Mouse (Mus musculus) hindbrain, embryonic 16.5 days (tissue): Measurements from ENCODE around the gene Timm9. TPM values are rescaled to one million over a fixed set of nuclear protein-coding genes. Genes with fewer than 3 reads are reported as not detected.
A peak's percentile ranks its signal among the peaks of the same experiment; 100 is the strongest.
"Not testable (repeated sequence)": the region's sequence is repeated elsewhere in the genome, so short reads cannot be mapped to it uniquely, and the experiment has no call there.

Experiments used
- ATAC-seq: fragments of 200-750 bp; cut with Nextera tagmentation; 2 replicates; pipeline ENCODE4 v1.8.0; 2017; ENCODE audit warnings: moderate TSS enrichment, moderate library complexity
- H3K27ac ChIP-seq: fragments of 300-500 bp; sonication (generic); 2 replicates; pipeline ENCODE4 v1.5.1; 2014; ENCODE audit warnings: low read depth, mild to moderate bottlenecking, control low read depth, low read length, moderate library complexity
- H3K27me3 ChIP-seq: fragments of 300-500 bp; sonication (generic); replicated peaks from 2 replicates; pipeline ENCODE4 v1.6.1; 2014; ENCODE audit warnings: low read length; ENCODE audit not compliant: control insufficient read depth, insufficient read depth
- H3K36me3 ChIP-seq: fragments of 300-500 bp; sonication (generic); 2 replicates; pipeline ENCODE4 v1.6.1; 2014; ENCODE audit warnings: mild to moderate bottlenecking, low read length, moderate library complexity, mixed read lengths; ENCODE audit not compliant: control insufficient read depth, insufficient read depth
- H3K4me1 ChIP-seq: fragments of 300-500 bp; sonication (generic); 2 replicates; pipeline ENCODE4 v1.6.1; 2014; ENCODE audit warnings: low read depth, low read length; ENCODE audit not compliant: control insufficient read depth, insufficient read depth
- H3K4me2 ChIP-seq: fragments of 300-500 bp; sonication (generic); 2 replicates; pipeline ENCODE4 v1.6.1; 2014; ENCODE audit warnings: mild to moderate bottlenecking, low read length, control low read depth, moderate library complexity
- H3K4me3 ChIP-seq: fragments of 300-500 bp; sonication (generic); 2 replicates; pipeline ENCODE4 v1.5.1; 2014; ENCODE audit warnings: mild to moderate bottlenecking, low read length, control low read depth, moderate library complexity
- H3K9ac ChIP-seq: fragments of 300-500 bp; sonication (generic); 2 replicates; pipeline ENCODE4 v1.6.1; 2014; ENCODE audit warnings: low read depth, mild to moderate bottlenecking, control low read depth, low read length, moderate library complexity
- H3K9me3 ChIP-seq: fragments of 300-500 bp; sonication (generic); 2 replicates; pipeline ENCODE4 v1.6.1; 2014; ENCODE audit warnings: mild to moderate bottlenecking, low read length, moderate library complexity; ENCODE audit not compliant: control insufficient read depth
- WGBS: fragments of 180-500 bp; shearing (Covaris S2); extraction: QIAGEN DNeasy Blood & Tissue Kit; methylation state at CpG from one replicate; pipeline ENCODE4 v1.1.7; 2014; 5-methylcytosine and 5-hydroxymethylcytosine counted together
- polyA plus RNA-seq: library from polyadenylated mRNA; unstranded; fragments of >200 nt; fragmentation: Nextera tagmentation; extraction: Ambion mirVana; gene quantifications from 2 replicates; pipeline ENCODE4 v1.2.1, GENCODE M21; 2015

Timm9 gene
- polyA plus RNA-seq, 1 experiment from 2014 or later = 118 TPM

DNA sequence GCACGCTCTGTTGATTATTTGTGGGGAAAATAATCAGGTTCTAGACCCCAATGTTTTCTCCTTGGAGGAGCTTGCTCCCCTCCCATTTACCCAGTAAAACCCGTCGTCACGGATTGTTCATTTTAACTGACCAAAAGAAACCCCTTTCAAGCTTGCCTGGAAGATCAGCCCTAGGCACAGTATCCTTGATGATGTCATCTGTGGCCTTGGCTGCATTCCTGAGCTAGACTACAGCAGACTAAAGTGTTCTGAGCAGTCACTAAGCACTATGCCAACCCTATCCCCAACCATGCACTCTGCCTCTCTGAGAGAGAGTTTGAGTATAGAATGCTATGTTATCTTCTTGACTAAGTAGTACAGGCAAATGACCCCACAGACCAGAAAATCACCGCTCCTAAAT lies 20.1 kb downstream of the Timm9 start:
- Histone ChIP-seq H3K9ac (no peak overlapping the region), H3K4me3 (no peak overlapping the region), H3K36me3 (no peaks in the 10 kb centered on the region), H3K4me2 (no peak overlapping the region), H3K27me3 (no peaks in the 10 kb centered on the region; the same call in 1 of the 2 replicates), H3K4me1 (peaks cover 4% of the 10 kb centered on the region; the same call in 1 of the 2 replicates), H3K9me3 (no peaks in the 10 kb centered on the region), H3K27ac (no peak overlapping the region)
- WGBS = 80% methylated on average over 5 of the region's 5 CpGs
- ATAC-seq = no peak

DNA sequence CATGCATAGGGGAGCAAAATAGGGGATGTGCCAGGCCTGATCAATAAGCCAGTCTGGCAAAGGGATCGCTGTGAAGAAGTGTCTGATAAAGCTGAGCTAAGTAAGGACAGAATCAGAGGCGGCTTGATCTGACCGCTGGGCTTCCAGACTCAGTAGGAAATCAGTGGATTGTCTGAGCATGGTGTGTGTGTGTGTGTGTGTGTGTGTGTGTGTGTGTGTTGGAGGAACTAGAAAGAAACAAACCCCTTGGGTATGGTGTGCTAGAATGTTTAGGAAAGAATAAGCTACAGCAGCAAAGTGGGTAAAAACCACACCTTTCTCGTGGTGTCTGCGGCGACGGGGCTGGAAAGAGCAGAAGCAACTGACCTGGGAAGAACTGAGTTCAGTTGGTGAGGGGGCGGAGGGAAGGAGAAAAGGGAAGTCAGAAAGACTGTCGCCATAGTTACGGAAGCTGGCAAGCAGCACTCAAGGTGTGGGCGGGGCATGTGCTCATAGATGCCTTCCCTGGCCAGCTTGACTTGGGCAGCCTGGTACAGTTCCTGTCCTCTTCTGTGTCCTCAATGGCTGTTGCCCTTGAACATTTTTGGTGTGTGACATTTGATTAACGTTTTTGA lies 22.7 kb downstream of the Timm9 start:
- Histone ChIP-seq H3K4me1 (peaks cover 4% of the 10 kb centered on the region; the same call in 1 of the 2 replicates), H3K9ac (no peak overlapping the region), H3K36me3 (no peaks in the 10 kb centered on the region), H3K4me2 (peak overlapping the region; percentile 48), H3K9me3 (no peaks in the 10 kb centered on the region), H3K27me3 (no peaks in the 10 kb centered on the region; the same call in 1 of the 2 replicates), H3K4me3 (peak overlapping the region; percentile 4; the same call in 1 of the 2 replicates), H3K27ac (no peak overlapping the region)
- peak; percentile 86 for ATAC-seq
- 31% methylated on average over 12 of the region's 12 CpGs for WGBS

DNA sequence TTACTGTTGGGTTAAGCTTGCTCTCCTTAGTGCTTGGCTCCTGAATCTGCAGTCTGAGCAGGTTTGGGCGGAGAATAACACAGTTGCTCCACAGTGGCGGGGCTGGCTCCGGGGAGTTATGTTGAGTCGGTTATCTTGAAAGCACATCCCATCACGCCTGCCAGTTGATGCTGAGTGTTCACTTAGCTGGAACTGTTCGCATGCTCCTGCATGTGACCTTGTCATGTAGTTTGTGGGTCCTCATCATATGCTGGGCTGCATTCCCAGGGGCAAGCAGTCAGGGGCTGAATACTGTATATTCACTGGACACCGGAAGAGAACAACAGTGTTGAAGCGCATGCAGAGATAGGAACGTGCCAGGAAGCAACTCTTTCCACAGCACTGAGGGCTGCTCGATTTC lies 23.4 kb downstream of the Timm9 start:
- WGBS = 81% methylated on average over 10 of the region's 10 CpGs
- peaks cover 4% of the 10 kb centered on the region; the same call in 1 of the 2 replicates for H3K4me1 ChIP-seq
- no peak overlapping the region for H3K4me3 ChIP-seq
- H3K27me3 ChIP-seq = no peaks in the 10 kb centered on the region; the same call in 1 of the 2 replicates
- H3K36me3 ChIP-seq = no peaks in the 10 kb centered on the region
- no peak overlapping the region for H3K9ac ChIP-seq
- no peak for ATAC-seq
- no peaks in the 10 kb centered on the region for H3K9me3 ChIP-seq
- no peak overlapping the region for H3K27ac ChIP-seq
- H3K4me2 ChIP-seq = no peak overlapping the region

DNA sequence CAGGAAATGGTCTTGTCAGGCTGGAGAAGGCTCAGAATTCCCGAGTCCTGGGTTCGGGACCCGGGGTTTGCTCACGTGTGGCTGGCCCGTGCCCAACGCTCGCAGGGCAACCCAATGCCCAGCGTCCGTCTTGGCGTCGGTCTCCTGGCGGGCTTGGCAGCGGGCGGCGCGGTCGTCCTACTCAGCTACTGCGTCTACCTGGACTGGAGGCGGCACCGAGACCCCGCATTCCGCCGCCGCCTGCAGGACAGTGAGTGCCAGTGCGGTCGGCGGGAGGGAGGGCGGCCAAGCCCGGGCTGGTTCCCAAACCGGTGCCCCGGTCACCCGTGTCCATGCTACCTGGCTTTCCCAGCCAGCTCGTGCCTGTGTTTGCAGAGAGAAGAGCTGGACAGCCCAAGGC lies 25.2 kb downstream of the Timm9 start, which contains the start of gene Tomm20l:
Gene Tomm20l (plus strand): TSS at position 98 of the 400 bp plus-strand sequence.
- no peak for ATAC-seq
- H3K4me3 ChIP-seq = peak within 1 kb of the TSS; percentile 5; the same call in 1 of the 2 replicates
- H3K27me3 ChIP-seq = no peaks in the 10 kb centered on the region; the same call in 1 of the 2 replicates
- WGBS = 8% methylated on average over 28 of the region's 33 CpGs
- no peak within 1 kb of the TSS for H3K27ac ChIP-seq
- H3K4me1 ChIP-seq = peaks cover 4% of the 10 kb centered on the region; the same call in 1 of the 2 replicates
- peak within 1 kb of the TSS; percentile 47 for H3K4me2 ChIP-seq
- H3K9me3 ChIP-seq = no peaks in the 10 kb centered on the region
- H3K9ac ChIP-seq = no peak within 1 kb of the TSS
- H3K36me3 ChIP-seq = no peaks in the 10 kb centered on the region

DNA sequence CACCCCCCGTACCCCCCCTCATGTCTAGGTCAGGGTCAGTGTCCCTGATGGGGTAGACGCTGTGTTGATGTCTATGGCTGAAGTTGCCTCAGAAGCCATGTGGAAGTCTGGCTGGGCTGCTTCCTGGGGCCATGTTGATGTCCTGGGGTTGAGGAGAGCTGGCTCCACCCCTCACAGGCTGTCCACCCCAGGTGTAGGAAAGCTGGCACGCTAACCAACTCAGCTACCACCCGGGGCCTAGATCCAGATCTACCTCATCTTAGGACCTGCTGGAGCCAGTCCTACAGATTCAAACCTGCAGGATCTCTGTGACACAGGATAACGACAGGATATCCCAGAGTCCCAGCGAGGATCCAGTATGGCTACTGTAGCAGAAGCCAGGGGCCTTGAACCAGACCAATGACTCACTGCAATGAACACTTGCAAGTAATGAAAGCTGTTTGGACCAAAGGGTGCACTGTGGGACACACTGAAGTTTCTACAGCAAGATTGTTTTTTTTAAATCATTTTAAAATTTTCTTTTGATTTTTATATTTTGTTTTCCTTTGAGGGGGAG lies 29.2 kb downstream of the Timm9 start:
- WGBS = 80% methylated on average over 6 of the region's 6 CpGs
- H3K4me3 ChIP-seq = no peak overlapping the region
- no peaks in the 10 kb centered on the region for H3K36me3 ChIP-seq
- H3K4me1 ChIP-seq = no peaks in the 10 kb centered on the region
- no peak overlapping the region for H3K9ac ChIP-seq
- no peak overlapping the region for H3K27ac ChIP-seq
- ATAC-seq = no peak
- H3K4me2 ChIP-seq = no peak overlapping the region
- H3K9me3 ChIP-seq = no peaks in the 10 kb centered on the region
- no peaks in the 10 kb centered on the region for H3K27me3 ChIP-seq

DNA sequence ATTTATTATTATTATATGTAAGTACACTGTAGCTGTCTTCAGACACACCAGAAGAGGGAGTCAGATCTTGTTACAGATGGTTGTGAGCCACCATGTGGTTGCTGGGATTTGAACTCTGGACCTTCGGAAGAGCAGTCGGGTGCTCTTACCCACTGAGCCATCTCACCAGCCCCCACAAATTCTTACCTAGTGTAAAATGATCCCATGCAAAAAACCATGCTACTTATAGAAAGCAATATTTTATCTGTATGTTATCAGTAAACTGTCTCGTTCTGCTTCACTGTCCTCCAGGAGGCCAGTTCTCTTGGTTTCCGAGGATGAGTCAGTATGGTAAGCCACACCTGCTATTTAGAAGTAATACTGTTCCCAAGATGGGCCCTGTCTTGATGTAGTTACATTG lies 32.2 kb downstream of the Timm9 start:
- H3K27ac ChIP-seq, H3K27me3 ChIP-seq, H3K9me3 ChIP-seq, H3K36me3 ChIP-seq, H3K4me1 ChIP-seq, H3K4me3 ChIP-seq, H3K4me2 ChIP-seq, ATAC-seq, H3K9ac ChIP-seq: not testable (repeated sequence)
- WGBS = 95% methylated on average over 4 of the region's 4 CpGs

DNA sequence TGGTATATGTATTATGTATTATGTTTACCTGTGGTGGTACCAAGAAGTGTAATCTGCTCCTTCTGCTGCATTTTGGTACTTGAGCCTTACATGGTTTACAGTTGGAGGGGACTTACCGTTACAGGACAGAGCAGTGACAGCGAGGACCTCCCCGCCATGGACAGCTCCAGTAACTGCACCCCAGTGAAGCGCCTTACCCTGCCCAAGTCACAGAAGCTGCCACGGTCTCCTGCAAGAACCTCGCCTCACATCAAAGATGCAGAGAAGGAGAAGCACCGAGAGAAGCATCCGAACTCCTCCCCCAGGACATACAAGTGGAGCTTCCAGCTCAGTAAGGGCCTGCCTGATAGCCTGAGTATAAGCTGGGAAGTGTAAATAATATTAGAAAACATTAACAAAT lies 50.2 kb downstream of the Timm9 start:
- H3K27me3 ChIP-seq = no peaks in the 10 kb centered on the region
- no peak overlapping the region for H3K4me2 ChIP-seq
- no peaks in the 10 kb centered on the region for H3K4me1 ChIP-seq
- no peak overlapping the region for H3K27ac ChIP-seq
- 0 out of 2 replicates have a peak, but pooled peaks cover 2% of the 10 kb centered on the region for H3K36me3 ChIP-seq
- no peak for ATAC-seq
- no peak overlapping the region for H3K9ac ChIP-seq
- WGBS = 95% methylated on average over 8 of the region's 8 CpGs
- no peak overlapping the region for H3K4me3 ChIP-seq
- no peaks in the 10 kb centered on the region for H3K9me3 ChIP-seq

Other genes with a start within 250 kb of the Timm9 start
- 172 and 196 TPM in 2 replicates for gene Actr10, start 198.8 kb downstream of the Timm9 start, polyA plus RNA-seq
- gene Psma3, start 162.1 kb downstream of the Timm9 start, polyA plus RNA-seq = 489 and 503 TPM in 2 replicates
- gene Arid4a, start 120.7 kb downstream of the Timm9 start, polyA plus RNA-seq = 41.4 and 41.7 TPM in 2 replicates
- gene Tomm20l, start 25.3 kb downstream of the Timm9 start, polyA plus RNA-seq = not detected in 2 replicates
- gene 2700049A03Rik, start 164 bp upstream of the Timm9 start, polyA plus RNA-seq = 10.2 and 11.4 TPM in 2 replicates
- 15.8 and 21.2 TPM in 2 replicates for gene Dact1, start 173.2 kb upstream of the Timm9 start, polyA plus RNA-seq